Mouse (Mus musculus): ENCODE data around the gene Dock2. TPM values are rescaled to one million over a fixed set of nuclear protein-coding genes. Genes with fewer than 3 reads are reported as not detected.
"Not testable (repeated sequence)": the region's sequence is repeated elsewhere in the genome, so short reads cannot be mapped to it uniquely, and the experiment has no call there.

The Dock2 gene
- polyA plus RNA-seq (2021) = not detected

- TF ChIP-seq CTCF (IDR thresholded peaks at IDR 0.05) = no peak
- POLR2A ChIA-PET = no interaction called here
- ATAC-seq (no peak), DNase-seq (ENCODE audit: low read depth, low spot score) (no peak)
- peaks cover 4% of the 10 kb centered on the region for H3K27me3 ChIP-seq
- in situ Hi-C loops (cut with MboI; ENCODE audit: low pct_unique_long_range_greater_than_20kb) = no loop called here
- CTCF ChIA-PET = no interaction called here
Measured at GRCm38 (mm10) chr11:34783587-34784043, at the start of gene Dock2. Gene Dock2 (minus strand): TSS chr11:34783892.

GRCm38 (mm10) chr11:34832678-34833077 is 49.0 kb upstream of the Dock2 start:
- TF ChIP-seq CTCF (IDR thresholded peaks at IDR 0.05) = no peak
- in situ Hi-C loops (cut with MboI; ENCODE audit: low pct_unique_long_range_greater_than_20kb) = loop anchor here (25.0 kb wide), 1 partner anchor 1180 kb away; no protein-coding TSS in a partner anchor
- ATAC-seq (no peak), DNase-seq (ENCODE audit: low read depth, low spot score) (no peak)
- ChIA-PET POLR2A (no interaction called here), CTCF (no interaction called here)
- peaks cover 5% of the 10 kb centered on the region for H3K27me3 ChIP-seq

- ChIA-PET POLR2A (no interaction called here), CTCF (no interaction called here)
- in situ Hi-C loops (cut with MboI; ENCODE audit: low pct_unique_long_range_greater_than_20kb) = loop anchor here (25.0 kb wide), 1 partner anchor 1184 kb away; no protein-coding TSS in a partner anchor
- no peak for ATAC-seq
- DNase-seq (ENCODE audit: low read depth, low spot score) = no peak
- no peaks in the 10 kb centered on the region for H3K27me3 ChIP-seq
- TF ChIP-seq CTCF (IDR thresholded peaks at IDR 0.05) = no peak
Measured at GRCm38 (mm10) chr11:34827803-34828202, 44.1 kb upstream of the Dock2 start.

GRCm38 (mm10) chr11:34826940-34827339 is 43.2 kb upstream of the Dock2 start:
- POLR2A ChIA-PET = no interaction called here
- no peak for ATAC-seq
- CTCF ChIA-PET = no interaction called here

GRCm38 (mm10) chr11:34824791-34825190 is 41.1 kb upstream of the Dock2 start:
- no peak for ATAC-seq
- ChIA-PET POLR2A (no interaction called here), CTCF (interaction anchor here (1.7 kb wide), 1 partner anchor 9 kb away, joined by 6 read pairs; no protein-coding TSS in a partner anchor)
- TF ChIP-seq CTCF (IDR thresholded peaks at IDR 0.05) = no peak
- H3K27me3 ChIP-seq = no peaks in the 10 kb centered on the region
- in situ Hi-C loops (cut with MboI; ENCODE audit: low pct_unique_long_range_greater_than_20kb) = loop anchor here (25.0 kb wide), 3 partner anchors 887 to 1188 kb away; no protein-coding TSS in a partner anchor
- no peak for DNase-seq (ENCODE audit: low read depth, low spot score)

More at GRCm38 (mm10) chr11:34826940-34827339, 43.2 kb upstream of the Dock2 start:
- DNase-seq (ENCODE audit: low read depth, low spot score) = no peak
- H3K27me3 ChIP-seq = no peaks in the 10 kb centered on the region
- in situ Hi-C loops (cut with MboI; ENCODE audit: low pct_unique_long_range_greater_than_20kb) = loop anchor here (25.0 kb wide), 1 partner anchor 1185 kb away; no protein-coding TSS in a partner anchor
- TF ChIP-seq CTCF (IDR thresholded peaks at IDR 0.05) = no peak

GRCm38 (mm10) chr11:34814767-34815166 is 31.1 kb upstream of the Dock2 start:
- H3K27me3 ChIP-seq = no peaks in the 10 kb centered on the region
- in situ Hi-C loops (cut with MboI; ENCODE audit: low pct_unique_long_range_greater_than_20kb) = loop anchor here (10.0 to 25.0 kb wide), 3 partner anchors 690 to 1077 kb away; no protein-coding TSS in a partner anchor
- DNase-seq (ENCODE audit: low read depth, low spot score) = no peak
- ATAC-seq = no peak
- ChIA-PET POLR2A (no interaction called here), CTCF (interaction anchor here (1.5 kb wide), 1 partner anchor 11 kb away, joined by 6 read pairs; no protein-coding TSS in a partner anchor)
- TF ChIP-seq CTCF (IDR thresholded peaks at IDR 0.05) = peak; percentile 58

GRCm38 (mm10) chr11:34814319-34814718 is 30.6 kb upstream of the Dock2 start:
- in situ Hi-C loops (cut with MboI; ENCODE audit: low pct_unique_long_range_greater_than_20kb) = loop anchor here (10.0 to 25.0 kb wide), 3 partner anchors 690 to 1077 kb away; no protein-coding TSS in a partner anchor
- no peak for TF ChIP-seq CTCF (IDR thresholded peaks at IDR 0.05)
- no peak for DNase-seq (ENCODE audit: low read depth, low spot score)
- H3K27me3 ChIP-seq = no peaks in the 10 kb centered on the region
- ChIA-PET CTCF (interaction anchor here (1.2 kb wide), 1 partner anchor 18 kb away, joined by 3 read pairs; no protein-coding TSS in a partner anchor), POLR2A (no interaction called here)
- no peak for ATAC-seq

GRCm38 (mm10) chr11:34805026-34805425 is 21.3 kb upstream of the Dock2 start:
- in situ Hi-C loops (cut with MboI; ENCODE audit: low pct_unique_long_range_greater_than_20kb) = loop anchor here (25.0 kb wide), 2 partner anchors 868 to 1068 kb away; no protein-coding TSS in a partner anchor
- DNase-seq (ENCODE audit: low read depth, low spot score); H3K27me3 ChIP-seq; POLR2A ChIA-PET; ATAC-seq: not testable (repeated sequence)
- CTCF ChIA-PET = interaction anchor here (1.4 kb wide), 1 partner anchor 11 kb away, joined by 3 read pairs; no protein-coding TSS in a partner anchor

GRCm38 (mm10) chr11:34798066-34798465 is 14.4 kb upstream of the Dock2 start:
- in situ Hi-C loops (cut with MboI; ENCODE audit: low pct_unique_long_range_greater_than_20kb); POLR2A ChIA-PET; DNase-seq (ENCODE audit: low read depth, low spot score); CTCF ChIA-PET; ATAC-seq; H3K27me3 ChIP-seq: not testable (repeated sequence)

- H3K27me3 ChIP-seq = peaks cover 8% of the 10 kb centered on the region
- ATAC-seq = no peak
- CTCF ChIA-PET = interaction anchor here (1.2 kb wide), 1 partner anchor 18 kb away, joined by 3 read pairs; no protein-coding TSS in a partner anchor
- POLR2A ChIA-PET = no interaction called here
- in situ Hi-C loops (cut with MboI; ENCODE audit: low pct_unique_long_range_greater_than_20kb) = no loop called here
- DNase-seq (ENCODE audit: low read depth, low spot score) = no peak
- TF ChIP-seq CTCF (IDR thresholded peaks at IDR 0.05) = peak; percentile 17
Measured at GRCm38 (mm10) chr11:34796097-34796496, 12.4 kb upstream of the Dock2 start.

- no peak for TF ChIP-seq CTCF (IDR thresholded peaks at IDR 0.05)
- POLR2A ChIA-PET = no interaction called here
- H3K27me3 ChIP-seq = peaks cover 20% of the 10 kb centered on the region
- ATAC-seq (no peak), DNase-seq (ENCODE audit: low read depth, low spot score) (no peak)
- in situ Hi-C loops (cut with MboI; ENCODE audit: low pct_unique_long_range_greater_than_20kb) = no loop called here
- CTCF ChIA-PET = no interaction called here
Measured at GRCm38 (mm10) chr11:34791872-34792271, 8.2 kb upstream of the Dock2 start.
